Mouse (Mus musculus) 3T3-L1 (cell line): ENCODE results near the gene Trim63.
A peak's percentile ranks its signal among the peaks of the same experiment; 100 is the strongest.

Experiments
- DNase-seq: peaks from one replicate; pipeline ENCODE4 v3.0.0-alpha.2; 2015; ENCODE audit warnings: low read depth, low spot score

The Trim63 gene

GRCm38 (mm10) chr4:134298626-134299497 is 16.1 kb upstream of the Trim63 start:
- DNase-seq = no peak

GRCm38 (mm10) chr4:134299498-134299810 is 15.5 kb upstream of the Trim63 start:
- no peak for DNase-seq

- DNase-seq = no peak
These were observed 14.6 kb upstream of the Trim63 start for GRCm38 (mm10) chr4:134300316-134300715.

- DNase-seq = peak; percentile 19
These were observed 12.8 kb upstream of the Trim63 start for GRCm38 (mm10) chr4:134302084-134302483.

DNA sequence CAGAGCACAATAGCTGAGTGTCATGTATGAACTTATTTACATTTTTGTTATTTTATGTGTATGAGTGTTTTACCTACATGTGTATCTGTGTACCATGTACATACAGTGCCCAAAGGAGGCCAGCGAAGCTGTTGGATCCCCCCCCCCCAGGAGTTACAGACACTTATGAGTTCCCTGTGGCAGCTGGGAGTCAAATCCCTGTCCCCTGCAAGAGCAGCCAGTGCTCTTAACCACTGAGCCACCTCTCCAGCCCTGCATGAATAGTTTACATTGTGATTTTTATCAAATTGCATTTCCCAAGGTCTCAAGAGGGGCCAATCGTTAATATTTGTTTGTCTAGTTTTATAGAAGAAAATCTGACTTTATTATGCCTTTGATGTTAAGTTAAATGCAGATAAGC is 8.0 kb upstream of the Trim63 start:
- no peak for DNase-seq

DNA sequence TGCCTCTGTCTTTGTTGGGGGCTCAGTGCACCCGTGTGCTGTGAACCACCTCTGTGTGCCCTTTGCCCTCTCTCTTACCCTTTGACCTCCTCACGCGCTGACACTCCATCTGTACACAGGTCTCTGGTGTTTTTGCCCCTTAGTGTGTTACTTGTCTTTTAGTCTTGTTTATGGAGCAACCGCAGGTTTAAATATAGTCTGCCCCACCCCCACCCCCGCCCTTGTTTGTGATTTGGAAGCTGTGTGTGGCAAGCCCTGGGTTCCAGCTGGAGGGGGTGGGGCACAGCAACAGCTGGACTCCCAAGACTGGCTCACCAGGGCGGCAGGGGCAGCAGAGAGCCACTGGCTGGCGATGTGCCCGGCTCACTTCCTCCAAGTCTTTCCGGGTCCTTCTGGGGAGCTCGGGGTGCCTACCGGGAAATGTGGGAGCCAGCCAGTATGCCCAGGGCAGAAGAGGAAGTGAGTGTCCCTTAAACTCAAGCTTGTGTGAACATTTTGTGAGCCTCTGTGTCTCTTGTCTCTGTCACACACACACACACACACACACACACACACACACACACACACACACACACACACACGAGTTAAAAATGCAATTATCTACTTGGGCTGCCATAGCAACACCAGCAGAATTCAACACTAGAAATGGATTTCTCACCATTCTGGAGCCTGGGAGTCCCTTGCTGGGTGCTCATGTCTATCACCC is 7.4 kb upstream of the Trim63 start:
- peak; percentile 42 for DNase-seq

DNA sequence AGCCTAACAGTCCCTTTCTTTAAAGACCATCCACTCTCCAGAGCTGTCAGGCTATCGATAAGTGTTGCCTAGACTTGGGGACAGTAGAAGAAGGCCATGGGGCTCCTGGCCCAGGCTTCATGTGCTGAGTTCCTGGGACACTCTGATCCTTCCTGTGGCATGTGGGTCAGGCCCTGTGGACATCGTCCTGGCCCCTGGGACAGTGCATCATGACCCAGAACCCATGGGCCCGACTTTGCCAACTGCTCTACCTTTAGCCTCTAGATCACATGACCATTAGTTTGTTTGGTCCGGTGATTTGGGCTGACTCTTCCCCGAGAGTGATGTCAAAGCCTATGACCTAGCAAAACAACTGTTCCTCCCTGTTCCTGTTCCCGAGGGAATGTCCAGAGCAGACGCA is 4.8 kb upstream of the Trim63 start:
- no peak for DNase-seq

GRCm38 (mm10) chr4:134310656-134311055 is 4.3 kb upstream of the Trim63 start:
- no peak for DNase-seq

DNA sequence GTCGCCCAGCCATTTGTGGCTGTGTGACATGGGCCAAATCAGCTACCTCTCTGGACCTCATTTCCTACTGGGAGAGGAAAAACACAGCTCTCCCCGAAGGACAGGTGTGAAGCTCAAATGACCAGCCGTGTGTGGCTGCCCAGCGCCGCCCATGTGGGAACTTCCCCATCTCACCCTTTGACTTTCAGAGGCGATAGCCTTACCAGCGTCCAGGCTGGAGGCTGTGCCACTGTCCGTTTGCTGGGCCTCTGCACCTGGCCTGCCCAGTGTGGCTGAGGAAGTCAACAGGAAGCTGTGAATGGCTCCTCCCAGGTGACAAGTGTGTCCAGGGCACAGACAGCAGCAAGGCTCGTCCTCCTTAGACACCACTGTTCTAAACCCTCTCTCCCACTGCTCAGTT is 3.1 kb upstream of the Trim63 start:
- DNase-seq = no peak

DNA sequence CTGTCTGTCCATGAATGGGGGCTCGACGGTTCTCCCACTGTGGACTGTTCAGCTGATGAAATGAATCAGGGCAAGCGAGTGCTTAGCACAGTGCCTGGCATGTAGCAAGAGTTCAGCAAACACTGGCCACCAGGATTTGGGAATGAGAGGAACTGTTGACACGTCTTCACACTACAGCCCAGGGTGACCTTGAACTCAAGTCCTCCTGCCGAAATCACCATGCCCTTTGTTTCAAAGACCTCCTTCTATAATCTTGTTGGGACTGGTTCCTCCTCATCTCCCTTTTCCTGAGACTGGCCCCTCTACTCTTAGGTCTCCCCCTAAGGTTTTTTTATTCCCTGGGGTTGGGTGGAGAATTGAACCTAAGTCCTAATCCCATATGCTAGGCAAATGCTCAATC is 2.6 kb upstream of the Trim63 start:
- DNase-seq = no peak

DNA sequence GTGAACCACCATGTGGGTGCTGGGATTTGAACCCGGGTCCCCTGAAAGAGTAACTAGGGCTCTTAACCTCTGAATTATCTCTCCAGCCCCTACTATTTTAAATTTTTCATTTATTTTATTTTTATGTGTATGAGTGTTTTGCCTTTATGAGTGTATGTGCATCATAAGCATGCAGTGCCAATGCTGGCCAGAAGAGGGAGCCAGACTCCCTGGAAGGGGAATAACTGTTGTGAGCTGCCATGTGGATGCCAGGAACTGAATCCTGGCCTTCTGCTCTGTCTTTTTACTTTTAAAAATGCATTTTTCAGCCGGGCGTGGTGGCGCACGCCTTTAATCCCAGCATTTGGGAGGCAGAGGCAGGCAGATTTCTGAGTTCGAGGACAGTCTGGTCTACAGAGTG is 2.0 kb upstream of the Trim63 start:
- no peak for DNase-seq

GRCm38 (mm10) chr4:134314081-134314655 is 752 bp upstream of the Trim63 start:
- no peak for DNase-seq

DNA sequence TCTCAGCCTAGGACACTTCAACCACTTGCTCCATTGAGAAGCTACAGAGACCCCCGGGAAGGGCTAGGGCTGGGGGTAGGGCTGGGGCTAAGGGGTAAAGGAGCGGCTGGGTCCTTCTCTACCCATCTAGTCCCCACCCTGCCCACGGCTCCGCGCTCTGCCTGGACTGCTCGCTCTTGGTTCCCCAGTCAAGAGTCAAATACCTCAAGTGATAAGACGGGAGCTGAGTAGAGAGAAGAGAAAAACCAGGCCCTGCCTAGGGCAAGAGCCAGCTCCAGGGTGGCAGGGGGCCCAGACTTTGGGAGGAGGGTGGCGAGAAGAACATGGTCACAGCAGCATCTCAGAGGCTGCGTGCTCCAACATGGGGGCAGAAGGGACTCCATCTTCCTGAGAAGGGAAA is 550 bp downstream of the Trim63 start:
- no peak for DNase-seq

DNA sequence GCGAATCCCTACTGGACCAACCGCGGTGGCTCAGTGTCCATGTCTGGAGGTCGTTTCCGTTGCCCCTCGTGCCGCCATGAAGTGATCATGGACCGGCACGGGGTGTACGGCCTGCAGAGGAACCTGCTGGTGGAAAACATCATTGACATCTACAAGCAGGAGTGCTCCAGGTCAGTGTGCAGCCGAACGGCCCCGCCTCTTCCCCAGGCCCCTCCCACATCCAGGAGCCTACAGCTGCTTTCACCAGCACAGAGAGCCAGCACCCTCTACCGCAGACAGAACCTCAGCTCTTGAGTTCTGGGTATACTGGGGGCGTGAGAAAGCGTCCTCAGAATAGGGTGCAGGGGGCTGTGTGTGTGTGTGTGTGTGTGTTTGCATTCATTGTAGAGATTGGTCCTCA is 1.5 kb downstream of the Trim63 start:
- DNase-seq = no peak

DNA sequence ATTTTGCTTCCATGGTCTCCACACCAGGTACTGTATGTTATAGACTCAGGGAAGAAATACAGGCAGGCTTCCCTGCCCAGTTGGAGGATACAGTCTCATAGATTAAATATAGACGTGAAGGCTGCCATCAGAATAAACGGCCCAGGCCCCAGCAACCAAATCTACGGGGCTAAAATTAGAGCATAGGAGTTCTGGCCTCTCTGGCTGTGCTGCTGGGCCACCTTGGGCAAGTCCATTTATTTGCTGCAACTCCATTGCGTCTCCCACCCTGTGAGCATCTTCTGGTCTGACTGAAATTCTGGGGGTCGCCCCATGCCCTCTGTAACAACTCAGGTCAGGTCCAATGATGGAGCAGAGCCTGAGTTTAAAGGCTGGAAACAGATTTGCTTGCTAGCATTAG is 4.2 kb downstream of the Trim63 start:
- DNase-seq = no peak

DNA sequence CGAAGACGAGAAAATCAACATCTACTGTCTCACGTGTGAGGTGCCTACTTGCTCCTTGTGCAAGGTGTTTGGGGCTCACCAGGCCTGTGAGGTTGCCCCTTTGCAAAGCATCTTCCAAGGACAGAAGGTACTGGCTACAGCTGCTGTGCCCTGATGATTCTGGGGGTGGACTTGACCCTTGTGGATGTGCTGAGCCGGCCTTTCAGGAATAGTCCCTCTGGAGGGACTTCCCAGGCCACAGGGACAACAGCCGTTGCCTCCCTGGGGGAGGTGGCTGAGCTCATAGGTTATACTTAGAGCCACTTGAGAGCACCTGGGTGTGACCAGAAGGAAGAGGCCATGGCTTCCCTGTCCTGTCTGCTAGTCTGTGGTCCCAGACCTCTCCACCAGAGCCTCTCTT is 4.8 kb downstream of the Trim63 start:
- no peak for DNase-seq

GRCm38 (mm10) chr4:134321524-134321923 is 6.6 kb downstream of the Trim63 start:
- no peak for DNase-seq

DNA sequence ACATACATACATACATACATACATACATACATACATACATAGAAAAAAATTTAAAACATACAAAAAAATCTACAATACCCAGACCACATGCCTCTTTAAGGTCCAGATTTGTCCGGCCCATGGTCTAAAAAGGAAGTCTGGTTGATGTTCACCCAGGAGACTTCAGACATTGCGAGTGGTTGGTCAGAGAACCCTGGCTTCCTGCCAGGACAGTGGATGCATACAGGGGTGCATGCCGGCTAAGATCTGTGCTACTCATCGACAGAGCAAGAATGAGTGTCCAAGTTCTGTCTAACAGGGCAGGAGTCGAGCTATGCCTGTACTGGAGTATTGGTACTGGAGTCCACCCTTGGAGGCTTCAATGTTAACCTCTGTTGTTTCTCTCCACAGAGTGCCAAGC is 9.7 kb downstream of the Trim63 start:
- no peak for DNase-seq

GRCm38 (mm10) chr4:134326859-134327530 is 12.1 kb downstream of the Trim63 start:
- DNase-seq = peak; percentile 48

- DNase-seq = no peak
These were observed 13.2 kb downstream of the Trim63 start for GRCm38 (mm10) chr4:134328151-134328550.

GRCm38 (mm10) chr4:134328832-134329231 is 13.9 kb downstream of the Trim63 start:
- no peak for DNase-seq

- DNase-seq = no peak
These were observed 15.4 kb downstream of the Trim63 start for GRCm38 (mm10) chr4:134330281-134330680.
